Mouse (Mus musculus) intestine, embryonic 16.5 days (tissue): ENCODE results near the gene Gm28635. TPM values are rescaled to one million over a fixed set of nuclear protein-coding genes. Genes with fewer than 3 reads are reported as not detected.
"Not testable (repeated sequence)": the region's sequence is repeated elsewhere in the genome, so short reads cannot be mapped to it uniquely, and the experiment has no call there.

ENCODE experiments used
- ATAC-seq: fragments of 200-750 bp; cut with Nextera tagmentation; 2 replicates; pipeline ENCODE4 v1.8.0; 2017; ENCODE audit warnings: moderate TSS enrichment, moderate library complexity
- H3K27ac ChIP-seq: fragments of 300-500 bp; sonication (generic); 2 replicates; pipeline ENCODE4 v1.5.1; 2014; ENCODE audit warnings: mild to moderate bottlenecking, low read length
- H3K27me3 ChIP-seq: fragments of 300-500 bp; sonication (generic); replicated peaks from 2 replicates; pipeline ENCODE4 v1.6.1; 2014; ENCODE audit warnings: low read length, control low read depth, mixed read lengths; ENCODE audit not compliant: control insufficient read depth, insufficient read depth
- H3K36me3 ChIP-seq: fragments of 300-500 bp; sonication (generic); 2 replicates; pipeline ENCODE4 v1.6.1; 2014; ENCODE audit warnings: low read length, control low read depth; ENCODE audit not compliant: control insufficient read depth, insufficient read depth
- H3K4me1 ChIP-seq: fragments of 300-500 bp; sonication (generic); 2 replicates; pipeline ENCODE4 v1.6.1; 2014; ENCODE audit warnings: low read length, control low read depth, mixed read lengths; ENCODE audit not compliant: control insufficient read depth, insufficient read depth
- H3K4me2 ChIP-seq: fragments of 300-500 bp; sonication (generic); 2 replicates; pipeline ENCODE4 v1.6.1; 2014; ENCODE audit warnings: low read depth, low read length, control low read depth
- H3K4me3 ChIP-seq: fragments of 300-500 bp; sonication (generic); 2 replicates; pipeline ENCODE4 v1.5.1; 2014; ENCODE audit warnings: mild to moderate bottlenecking, low read length
- H3K9ac ChIP-seq: fragments of 300-500 bp; sonication (generic); 2 replicates; pipeline ENCODE4 v1.6.1; 2014; ENCODE audit warnings: low read depth, low read length
- H3K9me3 ChIP-seq: fragments of 300-500 bp; sonication (generic); 2 replicates; pipeline ENCODE4 v1.6.1; 2016; ENCODE audit warnings: low read length, control low read depth; ENCODE audit not compliant: control insufficient read depth
- WGBS: fragments of 180-500 bp; shearing (Covaris S2); extraction: QIAGEN DNeasy Blood & Tissue Kit; methylation state at CpG from one replicate; pipeline ENCODE4 v1.1.7; 2014; 5-methylcytosine and 5-hydroxymethylcytosine counted together
- polyA plus RNA-seq: library from polyadenylated mRNA; unstranded; fragments of >200 nt; fragmentation: Nextera tagmentation; extraction: Ambion mirVana; gene quantifications from 2 replicates; pipeline ENCODE4 v1.2.1, GENCODE M21; 2015

Gm28635 gene
- polyA plus RNA-seq, 1 experiment from 2014 or later: not detected

- Histone ChIP-seq H3K9me3 (no peaks in the 10 kb centered on the region), H3K4me2 (no peak overlapping the region), H3K9ac (no peak overlapping the region), H3K27ac (no peak overlapping the region), H3K27me3 (no peaks in the 10 kb centered on the region), H3K4me3 (no peak overlapping the region), H3K4me1 (no peaks in the 10 kb centered on the region), H3K36me3 (no peaks in the 10 kb centered on the region; the same call in 1 of the 2 replicates)
- WGBS: 95% methylated on average over 1 of the region's 1 CpGs
- no peak for ATAC-seq
Measured at GRCm38 (mm10) chr2:84703497-84703896, 25.7 kb upstream of the Gm28635 start.

GRCm38 (mm10) chr2:84695007-84695695 lies 17.3 kb upstream of the Gm28635 start:
- Histone ChIP-seq H3K36me3 (peaks cover 13% of the 10 kb centered on the region), H3K27ac (no peak overlapping the region), H3K4me2 (no peak overlapping the region), H3K9me3 (no peaks in the 10 kb centered on the region), H3K4me3 (no peak overlapping the region), H3K9ac (no peak overlapping the region), H3K4me1 (no peaks in the 10 kb centered on the region), H3K27me3 (no peaks in the 10 kb centered on the region)
- WGBS: 75% methylated on average over 5 of the region's 5 CpGs
- no peak for ATAC-seq

GRCm38 (mm10) chr2:84690050-84690449 lies 12.2 kb upstream of the Gm28635 start:
- ATAC-seq: no peak
- H3K4me2 ChIP-seq: no peak overlapping the region
- H3K9ac ChIP-seq: no peak overlapping the region
- no peak overlapping the region for H3K4me3 ChIP-seq
- H3K36me3 ChIP-seq: peaks cover 28% of the 10 kb centered on the region
- no peaks in the 10 kb centered on the region for H3K9me3 ChIP-seq
- H3K27ac ChIP-seq: no peak overlapping the region
- H3K4me1 ChIP-seq: no peaks in the 10 kb centered on the region
- 88% methylated on average over 12 of the region's 12 CpGs for WGBS
- no peaks in the 10 kb centered on the region for H3K27me3 ChIP-seq

- Histone ChIP-seq H3K27ac (no peak overlapping the region), H3K4me2 (no peak overlapping the region), H3K9me3 (no peaks in the 10 kb centered on the region; the same call in 1 of the 2 replicates), H3K36me3 (peaks cover 21% of the 10 kb centered on the region), H3K9ac (no peak overlapping the region), H3K4me1 (no peaks in the 10 kb centered on the region), H3K27me3 (no peaks in the 10 kb centered on the region), H3K4me3 (no peak overlapping the region)
- 69% methylated on average over 2 of the region's 2 CpGs for WGBS
- no peak for ATAC-seq
Measured at GRCm38 (mm10) chr2:84688080-84688844, 10.4 kb upstream of the Gm28635 start.

GRCm38 (mm10) chr2:84682605-84683183 lies 4.9 kb upstream of the Gm28635 start:
- Histone ChIP-seq H3K9me3 (no peaks in the 10 kb centered on the region; the same call in 1 of the 2 replicates), H3K4me2 (no peak overlapping the region), H3K9ac (no peak overlapping the region), H3K36me3 (no peaks in the 10 kb centered on the region), H3K27me3 (no peaks in the 10 kb centered on the region), H3K4me1 (peaks cover 10% of the 10 kb centered on the region), H3K4me3 (no peak overlapping the region), H3K27ac (no peak overlapping the region)
- no peak for ATAC-seq
- WGBS: 55% methylated on average over 6 of the region's 6 CpGs

GRCm38 (mm10) chr2:84679016-84679415 lies 1.2 kb upstream of the Gm28635 start, which contains the start of gene Tmx2:
Gene Tmx2, minus strand, starts transcription at chr2:84679140.
- peak within 1 kb of the TSS; percentile 94 for H3K9ac ChIP-seq
- peak within 1 kb of the TSS; percentile 92 for H3K4me3 ChIP-seq
- peak within 1 kb of the TSS; percentile 77 for H3K4me2 ChIP-seq
- no peaks in the 10 kb centered on the region for H3K27me3 ChIP-seq
- peak within 1 kb of the TSS; percentile 92 for H3K27ac ChIP-seq
- 11% methylated on average over 8 of the region's 8 CpGs for WGBS
- no peaks in the 10 kb centered on the region for H3K36me3 ChIP-seq
- no peaks in the 10 kb centered on the region for H3K9me3 ChIP-seq
- H3K4me1 ChIP-seq: peaks cover 15% of the 10 kb centered on the region
- ATAC-seq: no peak

GRCm38 (mm10) chr2:84677270-84677967 lies 422 bp downstream of the Gm28635 start:
- Histone ChIP-seq H3K9ac (peak overlapping the region; percentile 76), H3K4me3 (peak overlapping the region; percentile 92), H3K27ac (peak overlapping the region; percentile 64; the same call in 1 of the 2 replicates), H3K4me1 (peaks cover 12% of the 10 kb centered on the region), H3K36me3 (no peaks in the 10 kb centered on the region), H3K27me3 (no peaks in the 10 kb centered on the region), H3K4me2 (peak overlapping the region; percentile 68), H3K9me3 (no peaks in the 10 kb centered on the region)
- WGBS: 7% methylated on average over 22 of the region's 22 CpGs
- ATAC-seq: peak; percentile 66

GRCm38 (mm10) chr2:84671535-84671934 lies 6.3 kb downstream of the Gm28635 start:
- not testable (repeated sequence) for H3K4me1 ChIP-seq, H3K9me3 ChIP-seq, H3K9ac ChIP-seq, H3K36me3 ChIP-seq, H3K27me3 ChIP-seq, ATAC-seq, H3K27ac ChIP-seq, H3K4me3 ChIP-seq, H3K4me2 ChIP-seq
- 61% methylated on average over 4 of the region's 5 CpGs for WGBS

GRCm38 (mm10) chr2:84670569-84670933 lies 7.3 kb downstream of the Gm28635 start, which contains the start of gene Selenoh:
Gene Selenoh, minus strand, starts transcription at chr2:84670770.
- Histone ChIP-seq H3K36me3 (no peaks in the 10 kb centered on the region), H3K27ac (peak within 1 kb of the TSS; percentile 92), H3K4me1 (peaks cover 8% of the 10 kb centered on the region), H3K27me3 (no peaks in the 10 kb centered on the region), H3K9ac (peak within 1 kb of the TSS; percentile 98), H3K4me3 (peak within 1 kb of the TSS; percentile 97), H3K4me2 (peak within 1 kb of the TSS; percentile 71), H3K9me3 (no peaks in the 10 kb centered on the region)
- WGBS: under 1% methylated on average over 20 of the region's 20 CpGs
- ATAC-seq: peak; percentile 95
